Mouse (Mus musculus) heart, embryonic 14.5 days (tissue): ENCODE measurements at regions not wholly inside any gene's neighbourhood (a gene's known extent, or its start where the extent isn't known, plus 50 kb on each side); places are given as distances from the start of the nearest gene placed in this dataset.
A peak's percentile ranks its signal among the peaks of the same experiment; 100 is the strongest.

ENCODE experiments used
- ATAC-seq: fragments of 200-750 bp; cut with Nextera tagmentation; 2 replicates; pipeline ENCODE4 v1.8.0; 2017; ENCODE audit warnings: low read depth, moderate TSS enrichment; ENCODE audit not compliant: insufficient number of reproducible peaks, insufficient read depth, low FRiP score
- H3K27ac ChIP-seq, 2 experiments: fragments of 200-500 bp in 1 of 2; fragments of 300-500 bp in 1 of 2; sonication (generic) in 1 of 2; replicated peaks in 1 of 2; 2 replicates each; pipeline ENCODE4 v1.5.1; 2012 to 2014; ENCODE audit warnings: low read depth in 2 of 2, low read length in 2 of 2, control low read depth in 1 of 2, mild to moderate bottlenecking in 1 of 2, mixed read lengths in 1 of 2; ENCODE audit not compliant: control insufficient read depth in 1 of 2, insufficient read depth in 1 of 2
- H3K27me3 ChIP-seq: fragments of 300-500 bp; sonication (generic); 2 replicates; pipeline ENCODE4 v1.6.1; 2014; ENCODE audit warnings: mild to moderate bottlenecking, low read length, control low read depth; ENCODE audit not compliant: control insufficient read depth, insufficient read depth
- H3K36me3 ChIP-seq: fragments of 300-500 bp; sonication (generic); 2 replicates; pipeline ENCODE4 v1.6.1; 2014; ENCODE audit warnings: mild to moderate bottlenecking, control low read depth, low read length, mixed read lengths; ENCODE audit not compliant: control insufficient read depth, insufficient read depth
- H3K4me1 ChIP-seq, 2 experiments: fragments of 200-500 bp in 1 of 2; fragments of 300-500 bp in 1 of 2; sonication (generic) in 1 of 2; 2 replicates each; pipeline ENCODE4 v1.6.1; 2012 to 2014; ENCODE audit warnings: low read length in 2 of 2, control low read depth in 1 of 2, mixed read lengths in 1 of 2; ENCODE audit not compliant: control insufficient read depth in 2 of 2, insufficient read depth in 2 of 2
- H3K4me2 ChIP-seq: fragments of 300-500 bp; sonication (generic); 2 replicates; pipeline ENCODE4 v1.6.1; 2014; ENCODE audit warnings: mild to moderate bottlenecking, low read length
- H3K4me3 ChIP-seq, 2 experiments: fragments of 200-500 bp in 1 of 2; fragments of 300-500 bp in 1 of 2; sonication (generic) in 1 of 2; 2 replicates each; pipeline ENCODE4 v1.5.1; 2012 to 2014; ENCODE audit warnings: low read length in 2 of 2, mild to moderate bottlenecking in 2 of 2, control low read depth in 1 of 2, low read depth in 1 of 2, moderate library complexity in 1 of 2; ENCODE audit not compliant: control insufficient read depth in 1 of 2, insufficient read depth in 1 of 2
- H3K9ac ChIP-seq: fragments of 300-500 bp; sonication (generic); 2 replicates; pipeline ENCODE4 v1.6.1; 2014; ENCODE audit warnings: mild to moderate bottlenecking, low read length
- H3K9me3 ChIP-seq: fragments of 300-500 bp; sonication (generic); 2 replicates; pipeline ENCODE4 v1.6.1; 2016; ENCODE audit warnings: low read length, control low read depth; ENCODE audit not compliant: control insufficient read depth
- WGBS: fragments of 180-500 bp; shearing (Covaris S2); extraction: QIAGEN DNeasy Blood & Tissue Kit; methylation state at CpG from one replicate; pipeline ENCODE4 v1.1.7; 2014; 5-methylcytosine and 5-hydroxymethylcytosine counted together

- Histone ChIP-seq H3K9ac (no peak overlapping the region), H3K27me3 (peaks cover 51% of the 10 kb centered on the region)
Measured at GRCm38 (mm10) chr6:52091445-52091844, 66.7 kb downstream of the Hoxa1 start.

GRCm38 (mm10) chr6:52085932-52086643 is 72.0 kb downstream of the Hoxa1 start:
- peak; percentile 54; the same call in 1 of the 2 replicates for ATAC-seq
- Histone ChIP-seq H3K9ac (no peak overlapping the region), H3K9me3 (no peaks in the 10 kb centered on the region), H3K4me1 (peaks cover 0 to 2% of the 10 kb centered on the region in 2 experiments; a peak in 2 of 4 replicates), H3K27me3 (peaks cover 67% of the 10 kb centered on the region), H3K27ac (no peak overlapping the region), H3K4me2 (no peak overlapping the region; the same call in 1 of the 2 replicates), H3K36me3 (no peaks in the 10 kb centered on the region), H3K4me3 (no peak overlapping the region)
- WGBS: 8% methylated on average over 17 of the region's 17 CpGs

More at GRCm38 (mm10) chr6:52091445-52091844, 66.7 kb downstream of the Hoxa1 start:
- no peak overlapping the region for H3K4me3 ChIP-seq
- no peaks in the 10 kb centered on the region for H3K9me3 ChIP-seq
- no peaks in the 10 kb centered on the region for H3K36me3 ChIP-seq
- H3K4me1 ChIP-seq: peaks cover 0 to 2% of the 10 kb centered on the region in 2 experiments; a peak in 1 of 4 replicates
- no peak overlapping the region for H3K27ac ChIP-seq
- no peak for ATAC-seq
- H3K4me2 ChIP-seq: no peak overlapping the region
- WGBS: 32% methylated on average over 5 of the region's 5 CpGs

- no peaks in the 10 kb centered on the region for H3K36me3 ChIP-seq
- H3K4me2 ChIP-seq: no peak overlapping the region
- no peak for ATAC-seq
- H3K4me1 ChIP-seq: no peaks in the 10 kb centered on the region; a peak in 1 of 4 replicates
- no peaks in the 10 kb centered on the region for H3K9me3 ChIP-seq
- WGBS: 81% methylated on average over 2 of the region's 2 CpGs
- no peak overlapping the region for H3K9ac ChIP-seq
- peaks cover 62% of the 10 kb centered on the region for H3K27me3 ChIP-seq
- no peak overlapping the region for H3K4me3 ChIP-seq
- no peak overlapping the region for H3K27ac ChIP-seq
Measured at GRCm38 (mm10) chr6:52084622-52085021, 72.3 kb upstream of the Skap2 start.

GRCm38 (mm10) chr6:52079501-52079900 is 67.2 kb upstream of the Skap2 start:
- no peak overlapping the region for H3K4me2 ChIP-seq

GRCm38 (mm10) chr6:52078530-52079340 is 66.4 kb upstream of the Skap2 start:
- Histone ChIP-seq H3K4me3 (no peak overlapping the region), H3K27me3 (peaks cover 47% of the 10 kb centered on the region), H3K36me3 (no peaks in the 10 kb centered on the region), H3K4me2 (peak overlapping the region; percentile 28; the same call in 1 of the 2 replicates), H3K9ac (no peak overlapping the region), H3K4me1 (no peaks in the 10 kb centered on the region), H3K9me3 (no peaks in the 10 kb centered on the region), H3K27ac (no peak overlapping the region)
- 32% methylated on average over 12 of the region's 12 CpGs for whole genome bisulfite sequencing
- no peak for ATAC-seq

More at GRCm38 (mm10) chr6:52079501-52079900, 67.2 kb upstream of the Skap2 start:
- H3K4me3 ChIP-seq: no peak overlapping the region
- no peaks in the 10 kb centered on the region for H3K36me3 ChIP-seq
- no peak for ATAC-seq
- no peaks in the 10 kb centered on the region for H3K4me1 ChIP-seq
- WGBS: 51% methylated on average over 7 of the region's 7 CpGs
- peaks cover 46% of the 10 kb centered on the region for H3K27me3 ChIP-seq
- no peak overlapping the region for H3K9ac ChIP-seq
- no peak overlapping the region for H3K27ac ChIP-seq
- H3K9me3 ChIP-seq: no peaks in the 10 kb centered on the region

- Histone ChIP-seq H3K9me3 (no peaks in the 10 kb centered on the region), H3K4me2 (no peak overlapping the region), H3K4me3 (no peak overlapping the region), H3K9ac (no peak overlapping the region), H3K36me3 (no peaks in the 10 kb centered on the region), H3K27ac (no peak overlapping the region), H3K27me3 (peaks cover 37% of the 10 kb centered on the region), H3K4me1 (no peaks in the 10 kb centered on the region)
- ATAC-seq: no peak
- 56% methylated on average over 15 of the region's 15 CpGs for WGBS
Measured at GRCm38 (mm10) chr6:52076179-52076932, 64.0 kb upstream of the Skap2 start.

- WGBS: 81% methylated on average over 2 of the region's 2 CpGs
- Histone ChIP-seq H3K9ac (no peak overlapping the region), H3K36me3 (no peaks in the 10 kb centered on the region)
Measured at GRCm38 (mm10) chr6:52074904-52075303, 62.6 kb upstream of the Skap2 start.

More at GRCm38 (mm10) chr6:52074904-52075303, 62.6 kb upstream of the Skap2 start:
- Histone ChIP-seq H3K9me3 (no peaks in the 10 kb centered on the region), H3K4me3 (no peak overlapping the region), H3K4me1 (no peaks in the 10 kb centered on the region), H3K4me2 (no peak overlapping the region), H3K27ac (no peak overlapping the region), H3K27me3 (peaks cover 33% of the 10 kb centered on the region)
- no peak for ATAC-seq
